Mouse (Mus musculus): ENCODE data around the gene Tgds. TPM values are rescaled to one million over a fixed set of nuclear protein-coding genes. Genes with fewer than 3 reads are reported as not detected.
"Not testable (repeated sequence)": the region's sequence is repeated elsewhere in the genome, so short reads cannot be mapped to it uniquely, and the experiment has no call there.

The Tgds gene
- total RNA-seq, 2 experiments from 2014 or later: 6.6 to 9.4 TPM

GRCm38 (mm10) chr14:118137487-118137886, 4.9 kb upstream of the Tgds start:
- peak in 1 of 2 experiments; percentile 27 for DNase-seq (ENCODE audit: low spot score in 2 of 2)
- intact Hi-C loops (cut with DNase I): no loop called here

GRCm38 (mm10) chr14:118136744-118137452, 4.3 kb upstream of the Tgds start, which contains the start of gene Gpr180:
Gene Gpr180, plus strand, starts transcription at chr14:118137158.
- intact Hi-C loops (cut with DNase I): no loop called here
- DNase-seq (ENCODE audit: low spot score in 2 of 2): peak; percentile 96 to 98

DNA sequence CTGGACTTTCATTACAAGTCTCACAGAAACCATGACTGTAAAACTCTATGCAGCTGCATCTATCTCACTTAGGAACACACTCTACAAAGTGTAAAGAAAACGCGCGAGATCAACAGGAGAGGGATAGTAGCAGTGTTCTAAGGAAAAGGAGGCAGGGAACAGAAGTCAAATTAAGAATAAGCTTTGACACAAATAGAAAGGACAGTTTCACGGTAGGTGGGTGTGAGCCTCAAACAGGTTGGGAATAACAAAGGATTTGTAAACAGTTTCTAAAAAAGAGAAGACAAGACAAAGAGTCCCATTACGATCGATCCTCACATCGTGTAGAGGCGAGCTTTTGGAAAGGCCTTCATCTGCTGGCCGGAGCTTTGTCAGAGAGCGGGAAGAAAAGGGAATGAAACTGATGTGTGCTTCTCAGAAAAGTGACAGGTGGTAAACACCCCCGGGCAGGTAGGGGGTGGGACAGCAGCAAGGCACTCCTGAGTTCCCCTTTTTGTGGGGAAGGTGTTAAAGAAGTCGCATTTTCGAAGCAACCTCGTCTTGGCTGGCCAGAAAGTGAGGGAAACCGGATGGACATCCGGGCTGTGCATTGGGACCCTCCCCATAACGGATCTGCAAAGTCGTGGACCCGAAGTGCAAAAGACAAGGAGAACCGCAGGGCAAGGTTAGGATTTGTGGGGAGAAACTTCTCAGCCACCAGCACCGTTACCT, 469 bp downstream of the Tgds start:
- intact Hi-C loops (cut with DNase I): loop anchor here (1.0 to 5.0 kb wide), 2 partner anchors 43 to 130 kb away; no protein-coding TSS in a partner anchor
- DNase-seq (ENCODE audit: low spot score in 2 of 2): no peak

DNA sequence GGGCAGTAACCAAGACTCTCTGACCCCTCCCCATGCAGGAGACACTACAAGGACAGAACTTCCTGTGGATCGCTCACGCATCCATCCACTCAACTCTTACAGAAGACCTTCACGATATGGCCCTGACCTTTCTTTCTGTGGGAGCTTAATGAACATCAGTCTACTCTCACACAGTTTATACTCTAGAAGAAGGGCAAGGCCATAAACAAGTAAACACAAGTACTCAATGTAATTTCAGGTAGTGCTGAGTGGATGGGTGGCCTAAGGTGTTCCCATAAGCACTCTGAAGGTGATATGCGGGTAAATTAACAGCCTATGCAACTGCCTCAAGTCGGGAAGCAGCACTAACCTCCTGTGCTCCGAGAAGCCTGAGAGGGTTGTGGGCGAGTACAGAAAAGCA, 1.1 kb downstream of the Tgds start:
- DNase-seq (ENCODE audit: low spot score in 2 of 2): no peak
- intact Hi-C loops (cut with DNase I): loop anchor here (5.0 kb wide), 1 partner anchor 129 kb away; no protein-coding TSS in a partner anchor

DNA sequence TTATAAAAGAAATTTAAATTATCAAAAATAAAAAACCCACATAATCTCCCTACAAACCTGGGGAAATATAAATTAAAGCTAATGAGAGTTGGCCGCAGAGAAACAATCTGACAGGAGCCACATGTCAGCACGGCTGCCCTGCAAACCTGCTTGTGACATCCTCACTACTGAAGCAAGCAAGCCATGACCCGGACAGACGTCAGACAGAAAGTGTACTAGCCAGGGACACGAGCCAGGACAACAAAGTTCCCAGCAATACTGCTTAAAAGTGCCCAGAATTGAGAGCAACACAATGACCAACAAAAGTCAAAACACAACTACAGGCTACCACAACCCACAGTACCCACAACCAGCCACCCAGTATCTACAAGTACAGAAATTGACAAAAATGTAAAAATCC, 6.3 kb downstream of the Tgds start:
- intact Hi-C loops (cut with DNase I): no loop called here
- no peak for DNase-seq (ENCODE audit: low spot score in 2 of 2)

DNA sequence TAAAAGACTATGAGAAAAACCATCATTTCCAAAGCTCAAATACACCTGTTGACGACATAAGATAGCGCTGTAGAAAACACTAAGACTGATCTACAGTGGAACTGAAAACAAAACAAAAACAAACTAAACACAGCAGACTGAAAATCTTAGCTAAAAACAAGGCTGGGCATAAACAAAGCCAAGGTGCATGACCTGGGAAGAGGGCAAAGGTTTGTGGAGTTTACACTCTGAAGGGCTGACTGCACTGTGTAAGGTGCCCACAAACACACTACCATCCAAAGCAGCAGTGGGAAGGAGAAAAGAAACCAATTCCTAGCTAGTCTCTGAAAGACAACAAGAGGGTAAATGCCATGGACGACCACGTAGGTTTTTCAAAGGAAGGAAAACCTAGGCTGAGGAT, 7.8 kb downstream of the Tgds start:
- no peak for DNase-seq (ENCODE audit: low spot score in 2 of 2)

DNA sequence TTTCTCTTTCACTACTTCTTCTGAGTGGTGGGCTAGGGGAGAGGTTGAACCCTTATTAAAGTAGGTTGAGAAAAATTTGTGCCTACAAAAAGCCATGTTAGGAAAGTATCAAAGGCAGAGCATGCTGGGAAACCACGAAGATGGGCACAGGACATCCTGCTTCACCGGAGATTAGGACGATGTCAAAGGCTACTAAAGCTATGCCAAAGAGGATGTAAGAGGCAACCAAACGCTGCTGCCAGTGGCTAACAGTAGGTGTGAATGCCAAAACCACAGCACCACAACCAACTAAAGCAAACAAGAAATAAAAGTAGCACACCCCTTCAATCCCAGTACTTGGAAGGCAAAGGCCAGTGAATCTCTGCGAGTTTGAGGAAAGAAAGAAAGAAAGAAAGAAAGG, 8.4 kb downstream of the Tgds start:
- DNase-seq (ENCODE audit: low spot score in 2 of 2): no peak
- intact Hi-C loops (cut with DNase I): no loop called here

More for the DNA sequence above, 7.8 kb downstream of the Tgds start:
- intact Hi-C loops (cut with DNase I): no loop called here

GRCm38 (mm10) chr14:118113116-118113515, 19.4 kb downstream of the Tgds start:
- intact Hi-C loops (cut with DNase I): no loop called here
- DNase-seq (ENCODE audit: low spot score in 2 of 2): no peak

DNA sequence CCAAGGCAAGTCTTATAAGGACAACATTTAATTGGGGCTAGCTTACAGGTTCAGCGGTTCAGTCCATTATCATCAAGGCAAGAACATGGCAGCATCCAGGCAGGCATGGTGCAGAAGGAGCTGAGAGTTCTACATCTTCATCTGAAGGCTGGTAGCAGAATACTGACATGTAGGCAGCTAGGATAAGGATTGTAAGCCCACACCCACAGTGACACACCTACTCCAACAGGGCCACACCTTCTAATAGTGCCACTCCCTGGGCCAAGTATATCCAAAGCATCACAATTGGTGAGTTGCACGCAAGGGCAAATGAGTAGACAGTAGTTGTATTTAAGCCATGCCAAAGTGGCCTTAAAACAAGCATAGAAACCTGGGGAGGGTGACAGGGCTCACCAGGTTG, 25.1 kb downstream of the Tgds start:
- DNase-seq (ENCODE audit: low spot score in 2 of 2); intact Hi-C loops (cut with DNase I): not testable (repeated sequence)

GRCm38 (mm10) chr14:118101227-118101990, 31.1 kb downstream of the Tgds start:
- no peak for DNase-seq (ENCODE audit: low spot score in 2 of 2)
- intact Hi-C loops (cut with DNase I): no loop called here

- intact Hi-C loops (cut with DNase I): no loop called here
- DNase-seq (ENCODE audit: low spot score in 2 of 2): no peak
Observed at GRCm38 (mm10) chr14:118098265-118098664, 34.3 kb downstream of the Tgds start.

GRCm38 (mm10) chr14:118089806-118090392, 42.7 kb downstream of the Tgds start:
- intact Hi-C loops (cut with DNase I): loop anchor here (1.0 kb wide), 1 partner anchor 42 kb away; the partner anchor contains the start of gene Tgds

DNA sequence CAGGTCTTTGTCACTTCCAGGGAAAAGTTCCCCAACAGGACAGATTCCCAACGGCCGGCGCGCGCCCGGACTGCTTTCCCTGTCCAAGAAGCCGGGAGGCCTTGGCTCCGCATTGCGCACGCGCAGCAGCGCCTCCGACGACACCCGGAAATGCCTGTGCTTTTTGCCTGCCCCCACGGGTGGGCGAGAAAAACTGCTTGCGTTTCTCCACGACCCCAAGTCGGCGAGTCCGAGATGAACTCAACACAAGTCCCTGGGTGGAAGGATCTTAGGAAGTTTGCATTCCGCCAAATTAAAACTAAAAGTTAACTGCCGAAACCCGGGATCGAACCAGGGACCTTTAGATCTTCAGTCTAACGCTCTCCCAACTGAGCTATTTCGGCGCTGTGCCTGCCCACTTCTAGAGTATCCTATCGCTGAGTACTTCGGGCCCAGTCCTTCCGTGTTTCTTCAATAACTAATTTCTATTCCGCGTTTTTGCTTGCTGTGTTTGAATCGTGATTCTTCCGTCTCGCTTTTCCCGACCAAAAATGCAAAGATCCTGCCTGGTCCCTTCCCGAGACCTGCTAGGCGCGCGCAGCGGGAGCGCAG, 43.2 kb downstream of the Tgds start:
- peak; percentile 87 to 91 for DNase-seq (ENCODE audit: low spot score in 2 of 2)
- intact Hi-C loops (cut with DNase I): loop anchor here (1.0 kb wide), 1 partner anchor 43 kb away; the partner anchor contains the start of gene Tgds

More at GRCm38 (mm10) chr14:118089806-118090392, 42.7 kb downstream of the Tgds start:
- no peak for DNase-seq (ENCODE audit: low spot score in 2 of 2)

DNA sequence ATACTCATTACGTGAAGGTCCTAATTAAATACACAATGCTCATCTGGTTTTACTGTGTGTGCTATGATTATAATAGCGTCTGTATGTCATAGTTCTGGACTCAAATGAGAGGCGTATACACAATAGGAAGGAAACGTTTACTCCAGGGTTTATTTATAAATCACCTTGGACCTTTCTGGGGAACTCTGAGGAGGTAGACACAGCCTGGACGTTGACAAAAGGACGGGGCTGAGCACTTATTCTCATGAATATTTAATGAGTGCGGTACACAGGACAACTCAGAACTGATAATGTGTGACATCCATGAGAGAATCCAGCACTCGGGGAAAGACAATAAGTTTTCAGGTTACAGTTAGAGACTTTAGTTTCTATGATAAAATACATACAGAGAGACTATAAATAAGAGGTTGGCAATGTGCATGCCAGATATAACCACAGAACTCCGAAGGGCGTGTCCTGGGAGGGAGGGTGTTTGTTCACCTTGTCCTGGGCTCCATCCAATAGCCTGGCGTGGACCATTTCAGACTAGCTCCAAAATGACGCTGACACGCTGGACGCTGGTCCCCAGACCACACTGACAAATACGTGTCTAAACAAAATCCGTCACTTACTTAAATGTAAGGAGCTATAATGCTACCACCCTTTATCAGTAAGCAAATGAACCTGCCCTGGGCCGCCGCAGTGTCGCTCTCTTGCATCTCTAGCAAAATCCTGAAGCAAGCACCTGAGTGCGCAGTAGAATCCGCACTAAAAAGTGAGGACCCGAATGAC, 43.9 kb downstream of the Tgds start:
- intact Hi-C loops (cut with DNase I): loop anchor here (1.0 kb wide), 1 partner anchor 44 kb away; the partner anchor contains the start of gene Tgds
- no peak for DNase-seq (ENCODE audit: low spot score in 2 of 2)

- DNase-seq (ENCODE audit: low spot score in 2 of 2): no peak
- intact Hi-C loops (cut with DNase I): no loop called here
Observed at GRCm38 (mm10) chr14:118086271-118087035, 46.1 kb downstream of the Tgds start.

DNA sequence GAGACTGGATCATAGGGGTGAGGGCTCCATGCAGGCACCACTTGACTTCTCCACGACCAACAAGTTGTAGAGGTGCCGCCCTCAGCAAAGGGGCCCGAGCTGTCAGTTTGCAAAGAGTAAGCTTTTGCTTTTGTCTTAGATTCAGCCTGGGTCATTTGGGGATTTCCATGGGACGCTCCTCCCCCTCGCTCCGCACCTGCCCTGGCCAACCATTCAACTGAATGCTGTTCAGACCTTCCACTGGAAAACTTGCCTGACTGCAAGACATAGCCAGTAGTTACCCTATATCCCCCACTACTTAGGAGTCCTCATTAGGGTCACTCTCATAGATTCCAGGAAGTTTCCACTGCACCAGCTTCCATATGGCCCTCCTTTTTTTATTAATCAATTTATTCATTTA, 48.7 kb downstream of the Tgds start:
- intact Hi-C loops (cut with DNase I): no loop called here
- no peak for DNase-seq (ENCODE audit: low spot score in 2 of 2)

- intact Hi-C loops (cut with DNase I): no loop called here
- DNase-seq (ENCODE audit: low spot score in 2 of 2): no peak
Observed at GRCm38 (mm10) chr14:118080606-118081005, 51.9 kb downstream of the Tgds start.

DNA sequence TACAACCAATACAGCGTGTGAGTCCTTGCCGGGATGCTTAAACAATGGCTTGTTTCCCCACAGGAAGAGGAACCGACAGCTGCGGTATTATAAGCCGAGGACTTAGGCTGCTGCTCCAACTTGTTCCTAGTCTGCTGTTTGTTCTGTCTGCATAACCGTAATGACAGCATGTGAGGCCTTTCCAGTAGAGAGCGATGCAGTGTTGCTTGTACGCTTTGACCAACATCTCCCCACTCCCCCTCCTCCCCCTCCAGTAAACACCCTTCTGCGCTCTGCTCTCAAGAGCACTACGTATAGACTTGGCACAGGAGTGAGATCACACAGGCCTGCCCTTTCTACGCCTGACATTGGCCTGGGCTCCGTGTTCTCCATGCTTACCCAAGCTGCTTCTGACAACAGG, 62.5 kb downstream of the Tgds start:
- no peak for DNase-seq (ENCODE audit: low spot score in 2 of 2)
- intact Hi-C loops (cut with DNase I): no loop called here

Measured in left cerebral cortex, postnatal 25 days (tissue).